Mouse (Mus musculus) olfactory bulb, adult 2 months (tissue): ENCODE measurements around the gene Elp6.

Experiments used
- CTCF ChIP-seq: fragments of 200-500 bp; IDR thresholded peaks from 2 replicates; pipeline ENCODE4 v1.5.1; 2012; ENCODE audit warnings: low read depth, mild to moderate bottlenecking, low read length, moderate library complexity; ENCODE audit not compliant: insufficient read depth
- POLR2A ChIP-seq: fragments of 200-500 bp; IDR thresholded peaks from 2 replicates; pipeline ENCODE4 v1.6.1; 2012; ENCODE audit warnings: mild to moderate bottlenecking, low read depth, low read length, moderate library complexity; ENCODE audit not compliant: insufficient read depth

GRCm38 (mm10) chr9:110316503-110316902 lies 11.5 kb downstream of the Elp6 start:
- TF ChIP-seq POLR2A (no peak), CTCF (no peak)
